Mouse (Mus musculus) ES-E14 (cell line): Measurements from ENCODE around the gene Lrrc8d. TPM values are rescaled to one million over a fixed set of nuclear protein-coding genes. Genes with fewer than 3 reads are reported as not detected.

Experiments
- DNase-seq: peaks from one replicate; pipeline ENCODE4 v3.0.0-alpha.2; 2013; ENCODE audit warnings: low read depth, low spot score
- H3K27ac ChIP-seq: 2 replicates; pipeline ENCODE4 v1.5.1; 2012; ENCODE audit warnings: low read depth, mild to moderate bottlenecking, low read length, moderate library complexity, mixed read lengths; ENCODE audit not compliant: poor library complexity, insufficient read depth, severe bottlenecking
- H3K36me3 ChIP-seq: 2 replicates; pipeline ENCODE4 v1.6.1; 2012; ENCODE audit warnings: mild to moderate bottlenecking, low read length, moderate library complexity, mixed read lengths; ENCODE audit not compliant: control insufficient read depth, poor library complexity, insufficient read depth, severe bottlenecking
- H3K4me1 ChIP-seq, 2 experiments: fragments of 150-350 bp in 1 of 2; sonication (generic) in 1 of 2; 2 replicates each; pipeline ENCODE4 v1.6.1; 2012; ENCODE audit warnings: low read length in 2 of 2, mild to moderate bottlenecking in 1 of 2, mixed read lengths in 1 of 2; ENCODE audit not compliant: control insufficient read depth in 2 of 2, insufficient read depth in 2 of 2, poor library complexity in 1 of 2
- H3K4me3 ChIP-seq, 2 experiments: fragments of 150-350 bp in 1 of 2; sonication (generic) in 1 of 2; 2 replicates each; pipeline ENCODE4 v1.5.1; 2012; ENCODE audit warnings: low read length in 2 of 2, low read depth in 1 of 2, mild to moderate bottlenecking in 1 of 2, mixed read lengths in 1 of 2; ENCODE audit not compliant: insufficient read depth in 1 of 2, poor library complexity in 1 of 2, severe bottlenecking in 1 of 2
- H3K9ac ChIP-seq: 2 replicates; pipeline ENCODE4 v1.6.1; 2012; ENCODE audit warnings: low read depth, mild to moderate bottlenecking, low read length, mixed read lengths; ENCODE audit not compliant: poor library complexity, insufficient read depth, severe bottlenecking
- H3K9me3 ChIP-seq: fragments of 150-350 bp; sonication (generic); 2 replicates; pipeline ENCODE4 v1.6.1; 2012; ENCODE audit warnings: low read depth, mild to moderate bottlenecking, low read length; ENCODE audit not compliant: control insufficient read depth, insufficient read depth
- CHD2 ChIP-seq: IDR thresholded peaks from 2 replicates; pipeline ENCODE4 v1.6.1; 2014; ENCODE audit warnings: mild to moderate bottlenecking, low read depth, low read length, inconsistent platforms
- HCFC1 ChIP-seq: IDR thresholded peaks from 2 replicates; pipeline ENCODE4 v1.6.1; 2012; ENCODE audit warnings: low read length, inconsistent platforms, borderline replicate concordance; ENCODE audit not compliant: insufficient read depth
- MAFK ChIP-seq: IDR thresholded peaks from 2 replicates; pipeline ENCODE4 v1.6.1; 2014; ENCODE audit warnings: mild to moderate bottlenecking, low read depth, low read length, inconsistent platforms; ENCODE audit not compliant: insufficient read depth
- ZC3H11A ChIP-seq: IDR thresholded peaks from 2 replicates; pipeline ENCODE4 v1.6.1; 2012; ENCODE audit warnings: low read depth, mild to moderate bottlenecking, inconsistent platforms, low read length, borderline replicate concordance
- ZNF384 ChIP-seq: IDR thresholded peaks from 2 replicates; pipeline ENCODE4 v1.6.1; 2012; ENCODE audit warnings: low read depth, low read length, inconsistent platforms
- in situ Hi-C, 2 experiments: fragments of 600-800 bp; cut with MboI; formaldehyde crosslinking; loops; one replicate each; pipeline ENCODE4 v1.15.1; 2025; ENCODE audit warnings: low sequenced_read_pairs in 2 of 2, inconsistent platforms in 1 of 2; ENCODE audit not compliant: unreplicated experiment in 2 of 2
- total RNA-seq: library from RNA; depleted of rRNA; stranded (reverse); fragments of 300-350 nt; gene quantifications from 2 replicates; pipeline ENCODE4 v1.2.3, GENCODE M21; 2012

Gene Lrrc8d
- total RNA-seq, 1 experiment: 23.2 TPM

DNA sequence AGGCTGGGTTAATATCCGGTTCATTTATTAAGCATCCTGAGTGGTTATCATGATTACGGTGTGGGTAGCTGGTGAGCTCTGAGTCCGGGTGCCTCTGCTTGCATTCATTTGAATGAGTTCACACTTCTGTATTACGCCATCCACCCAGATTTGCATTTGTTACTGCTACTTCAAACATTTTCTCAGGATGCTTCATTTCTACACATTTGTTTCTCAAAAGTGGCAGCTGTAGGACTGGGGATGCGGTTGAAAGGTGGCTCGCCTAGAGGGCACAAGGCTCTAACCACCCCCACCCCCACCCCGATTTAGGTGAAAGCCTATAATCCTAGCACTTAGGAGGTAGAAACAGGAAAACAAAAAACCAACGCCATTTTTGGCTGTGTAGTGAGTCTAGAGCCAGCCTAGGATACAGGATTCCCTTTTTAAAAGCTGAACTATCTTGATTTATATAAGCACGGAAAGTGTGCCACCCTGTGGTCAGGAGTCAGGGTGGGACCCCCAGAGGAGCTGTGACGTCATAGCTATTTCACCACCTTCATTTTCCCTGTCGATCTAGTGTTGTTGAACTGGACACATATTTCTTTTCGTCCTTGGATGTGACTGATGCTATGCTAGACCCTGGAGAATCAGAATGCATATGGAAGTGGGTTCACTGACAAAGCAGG is 13.3 kb upstream of the Lrrc8d start:
- Histone ChIP-seq H3K9me3 (no peaks in the 10 kb centered on the region), H3K9ac (no peak overlapping the region), H3K36me3 (no peaks in the 10 kb centered on the region), H3K4me3 (no peak overlapping the region), H3K27ac (no peak overlapping the region), H3K4me1 (peaks cover 5 to 26% of the 10 kb centered on the region in 2 experiments; a peak in 3 of 4 replicates)
- in situ Hi-C loops: loop anchor here (5.0 to 25.0 kb wide), 2 partner anchors 176 to 186 kb away; no protein-coding TSS in a partner anchor
- TF ChIP-seq HCFC1 (no peak), ZC3H11A (no peak)
- no peak for DNase-seq

DNA sequence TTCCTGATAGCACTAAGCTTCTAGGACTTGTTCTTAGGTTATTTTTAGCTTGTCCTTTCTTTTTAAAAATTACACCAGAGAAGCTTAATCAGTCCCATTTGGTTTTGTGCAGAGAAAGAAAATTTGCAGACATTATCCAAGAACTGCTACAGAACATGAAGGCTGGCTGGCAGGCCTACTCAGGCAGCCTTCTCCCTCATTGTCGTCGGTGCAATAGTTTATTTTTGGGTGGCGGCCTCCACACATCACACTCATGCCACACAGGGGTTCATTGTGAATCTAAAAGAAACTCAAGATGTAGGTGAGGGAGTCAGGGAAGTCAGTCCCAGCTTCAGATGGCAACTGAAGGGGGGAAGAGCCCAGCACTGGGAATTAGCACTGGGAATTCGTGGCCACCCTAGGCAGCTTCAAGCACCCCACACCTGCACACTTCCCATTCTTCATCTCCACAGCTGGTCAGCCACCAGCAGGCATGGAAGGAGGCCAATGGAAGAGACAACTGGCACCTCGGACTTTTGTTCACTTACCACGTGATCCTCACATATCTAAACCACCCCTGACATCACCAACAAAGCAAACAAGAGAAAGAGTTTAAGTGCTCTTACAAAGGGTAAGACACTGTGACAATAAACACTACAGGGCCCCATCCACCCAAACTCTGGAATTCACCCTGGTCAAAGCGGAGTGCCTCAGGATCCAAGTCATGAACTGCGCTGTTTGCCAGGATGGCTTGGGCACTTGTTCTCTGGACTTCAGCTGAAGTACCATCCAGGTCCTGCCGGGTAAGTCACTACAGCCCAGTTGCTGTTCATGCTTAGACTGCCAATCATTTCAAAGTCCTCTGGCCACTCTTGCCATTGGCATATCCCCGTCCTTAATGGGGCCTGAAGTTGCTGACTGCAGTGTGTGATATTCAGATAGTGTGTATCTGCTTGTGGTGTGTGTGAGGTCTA is 9.0 kb upstream of the Lrrc8d start:
- Histone ChIP-seq H3K4me1 (peaks cover 0 to 9% of the 10 kb centered on the region in 2 experiments; a peak in 2 of 4 replicates), H3K9ac (no peak overlapping the region), H3K27ac (no peak overlapping the region), H3K9me3 (no peaks in the 10 kb centered on the region), H3K4me3 (no peak overlapping the region), H3K36me3 (no peaks in the 10 kb centered on the region)
- no peak for DNase-seq
- in situ Hi-C loops: loop anchor here in 1 of 2 experiments (25.0 kb wide), 1 partner anchor 172 kb away; no protein-coding TSS in a partner anchor
- TF ChIP-seq HCFC1: no peak
- no peak for TF ChIP-seq ZC3H11A
- TF ChIP-seq MAFK: no peak
- no peak for TF ChIP-seq CHD2
- TF ChIP-seq ZNF384: no peak

DNA sequence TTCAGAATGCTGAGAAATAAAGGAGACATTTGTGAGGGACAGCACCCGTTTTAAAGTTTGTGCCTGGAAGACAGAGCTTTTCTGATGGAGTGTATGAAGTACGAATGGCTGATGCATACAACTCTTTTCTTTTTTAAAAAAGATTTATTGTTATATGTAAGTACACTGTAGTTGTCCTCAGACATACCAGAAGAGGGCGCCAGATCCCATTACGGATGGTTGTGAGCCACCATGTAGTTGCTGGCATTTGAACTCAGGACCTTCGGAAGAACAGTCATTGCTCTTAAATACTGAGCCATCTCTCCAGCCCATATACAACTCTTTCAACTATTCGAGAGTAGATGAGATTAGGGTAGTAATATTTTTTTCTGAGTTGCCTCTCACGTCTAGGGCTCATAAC is 8.1 kb upstream of the Lrrc8d start:
- in situ Hi-C loops: loop anchor here in 1 of 2 experiments (25.0 kb wide), 1 partner anchor 171 kb away; no protein-coding TSS in a partner anchor
- Histone ChIP-seq H3K9ac (no peak overlapping the region), H3K27ac (no peak overlapping the region), H3K9me3 (no peaks in the 10 kb centered on the region), H3K4me1 (peaks cover 0 to 7% of the 10 kb centered on the region in 2 experiments; a peak in 2 of 4 replicates), H3K4me3 (no peak overlapping the region), H3K36me3 (no peaks in the 10 kb centered on the region)
- TF ChIP-seq HCFC1 (no peak), ZNF384 (no peak)
- DNase-seq: no peak

GRCm38 (mm10) chr5:105694339-105694930 is 5.3 kb upstream of the Lrrc8d start:
- Histone ChIP-seq H3K9ac (no peak overlapping the region), H3K4me3 (no peak overlapping the region), H3K27ac (no peak overlapping the region), H3K4me1 (peaks cover 0 to 4% of the 10 kb centered on the region in 2 experiments; a peak in 2 of 4 replicates), H3K36me3 (no peaks in the 10 kb centered on the region), H3K9me3 (no peaks in the 10 kb centered on the region)
- no peak for TF ChIP-seq ZNF384
- TF ChIP-seq HCFC1: no peak
- no peak for TF ChIP-seq CHD2
- TF ChIP-seq MAFK: no peak
- no peak for TF ChIP-seq ZC3H11A
- no peak for DNase-seq
- in situ Hi-C loops: loop anchor here in 1 of 2 experiments (25.0 kb wide), 1 partner anchor 168 kb away; no protein-coding TSS in a partner anchor
